Mouse (Mus musculus) left cerebral cortex, postnatal 14 days (tissue): ENCODE measurements at regions not wholly inside any gene's neighbourhood (a gene's known extent, or its start where the extent isn't known, plus 50 kb on each side); places are given as distances from the start of the nearest gene placed in this dataset.

Source experiments
- DNase-seq, 2 experiments: peaks; one replicate each; pipeline ENCODE4 v3.0.0; 2021 to 2022; ENCODE audit warnings: low spot score in 2 of 2, mixed read lengths in 1 of 2
- intact Hi-C: fragments of 180-260 bp; cut with DNase I; formaldehyde crosslinking; loops from one replicate; pipeline ENCODE4 v1.15.1; 2025

DNA sequence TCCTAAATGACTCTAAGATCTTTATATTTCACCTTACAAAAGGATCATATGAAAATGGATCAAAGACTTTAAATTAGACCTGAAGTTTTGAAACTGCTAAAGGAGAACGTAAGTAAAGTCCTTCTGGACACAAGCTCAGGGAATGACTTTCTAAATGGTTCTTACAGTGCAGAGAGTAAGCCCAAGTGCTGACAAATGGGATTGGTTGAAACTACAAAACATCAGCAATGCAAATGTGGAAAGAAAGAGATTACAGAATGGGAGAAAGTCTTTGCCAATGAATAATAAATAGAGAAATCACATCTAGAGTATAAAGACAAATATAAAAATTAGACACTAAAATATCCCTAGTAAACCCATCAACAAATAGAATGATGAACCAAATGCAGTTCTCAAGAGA, 263.9 kb downstream of the Atp10a start:
- intact Hi-C loops: loop anchor here (5.0 kb wide), 1 partner anchor 78 kb away; no protein-coding TSS in a partner anchor
- no peak for DNase-seq

DNA sequence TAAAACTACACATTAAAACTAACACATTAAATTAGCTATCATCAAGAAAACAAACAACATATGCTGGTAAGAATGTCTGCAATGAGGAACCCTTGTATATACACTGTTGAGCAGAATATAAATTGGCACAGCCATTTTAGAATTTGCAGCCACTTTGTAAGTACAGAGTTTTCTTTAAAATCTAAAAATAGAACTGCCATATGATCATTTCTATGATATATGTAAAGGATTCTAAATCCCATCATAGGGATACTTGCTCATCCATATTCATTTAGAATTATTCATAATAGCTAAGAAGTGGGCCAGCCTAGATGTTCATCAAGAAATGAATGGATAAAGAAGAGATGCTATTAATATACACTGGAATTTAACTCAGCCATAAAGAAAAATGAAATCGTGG, 264.3 kb downstream of the Atp10a start:
- intact Hi-C loops: loop anchor here (5.0 kb wide), 1 partner anchor 78 kb away; no protein-coding TSS in a partner anchor
- DNase-seq: peak in 1 of 2 experiments; percentile 31

- peak in 1 of 2 experiments; percentile 64 for DNase-seq
- intact Hi-C loops: loop anchor here (5.0 kb wide), 1 partner anchor 83 kb away; no protein-coding TSS in a partner anchor
Observed at GRCm38 (mm10) chr7:58924975-58925374, 269.0 kb downstream of the Atp10a start.

GRCm38 (mm10) chr7:58925406-58925805, 269.4 kb downstream of the Atp10a start:
- peak in 1 of 2 experiments; percentile 24 for DNase-seq
- intact Hi-C loops: no loop called here

DNA sequence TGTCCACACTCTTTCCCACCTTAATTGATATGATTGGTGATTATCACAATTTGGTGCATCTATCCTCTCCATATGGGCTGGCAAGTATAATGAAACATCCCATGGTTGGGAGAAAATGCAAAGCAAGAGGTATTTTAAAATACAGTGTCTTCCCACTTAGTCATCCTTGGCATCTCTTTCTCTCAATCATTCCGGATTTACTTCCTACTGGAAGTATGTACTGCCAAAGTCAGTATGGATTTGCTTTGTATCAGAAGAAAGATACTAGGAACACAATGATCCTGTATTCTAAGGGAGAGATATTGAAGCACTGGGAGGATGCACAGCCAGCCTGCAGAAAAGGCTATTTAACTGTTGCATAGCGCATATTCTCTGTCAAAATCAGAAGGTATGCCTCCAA, 271.1 kb upstream of the Ube3a start:
- intact Hi-C loops: no loop called here
- DNase-seq: peak in 1 of 2 experiments; percentile 4

- DNase-seq: peak; percentile 34 to 48
- intact Hi-C loops: no loop called here
Observed at GRCm38 (mm10) chr7:59007196-59007595, 221.4 kb upstream of the Ube3a start.

DNA sequence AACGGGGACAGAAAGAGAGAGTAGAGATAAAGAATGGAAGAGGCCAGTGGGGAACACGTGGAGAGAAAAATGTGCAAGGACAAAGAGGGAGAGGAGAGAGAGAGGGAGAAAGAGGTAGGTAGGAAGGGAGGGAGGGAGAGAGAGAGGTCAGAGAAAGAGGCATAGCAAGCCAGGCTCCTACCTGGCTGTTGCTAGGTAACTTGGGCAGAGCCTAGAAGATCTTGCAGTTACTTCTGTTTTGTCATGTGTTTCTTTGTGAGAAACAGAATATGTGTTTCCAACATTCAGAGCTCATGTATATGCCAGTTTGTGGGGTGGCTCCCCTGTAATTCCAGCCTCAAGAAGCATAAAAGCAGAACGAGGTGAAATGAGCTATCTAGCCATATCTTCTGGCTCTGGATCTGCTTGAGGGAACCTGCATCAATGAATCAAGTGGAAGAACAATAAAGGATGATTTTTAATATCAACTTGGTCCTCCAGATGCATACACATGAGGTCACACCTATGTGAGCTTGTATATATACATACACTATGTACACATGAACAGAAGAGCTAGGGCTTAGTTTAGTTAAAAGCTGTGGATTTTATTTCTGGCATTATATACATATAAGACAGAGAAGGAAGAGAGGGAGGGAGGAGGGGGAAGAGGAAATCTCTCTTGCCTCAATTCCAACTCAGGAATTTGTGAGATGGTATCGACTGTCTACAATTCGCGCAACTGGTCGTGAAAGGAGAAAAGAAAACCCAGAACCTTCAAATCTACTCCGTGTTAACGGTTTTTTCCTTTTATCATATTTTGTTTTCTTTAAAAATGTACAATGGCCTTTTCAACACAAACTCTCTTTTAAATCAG, 214.9 kb upstream of the Ube3a start:
- no peak for DNase-seq
- intact Hi-C loops: no loop called here

DNA sequence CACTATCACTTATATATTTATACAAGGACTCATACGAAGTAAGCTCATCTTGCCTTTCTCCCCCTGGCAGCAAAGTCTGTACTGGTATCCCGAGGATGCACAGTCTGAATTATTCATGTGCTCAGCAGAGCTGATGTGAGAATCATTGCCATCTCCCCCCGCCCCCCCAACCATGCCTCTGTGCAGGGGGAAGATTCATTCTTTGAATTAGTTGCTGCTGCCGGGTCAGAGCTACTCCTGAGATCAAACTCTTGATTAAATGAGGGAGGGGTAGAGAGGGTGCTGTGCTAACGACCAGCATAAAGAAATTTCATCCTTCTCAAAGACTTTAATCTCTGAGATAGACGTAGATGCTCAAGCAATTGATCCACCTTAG, 214.3 kb upstream of the Ube3a start:
- intact Hi-C loops: no loop called here
- no peak for DNase-seq

DNA sequence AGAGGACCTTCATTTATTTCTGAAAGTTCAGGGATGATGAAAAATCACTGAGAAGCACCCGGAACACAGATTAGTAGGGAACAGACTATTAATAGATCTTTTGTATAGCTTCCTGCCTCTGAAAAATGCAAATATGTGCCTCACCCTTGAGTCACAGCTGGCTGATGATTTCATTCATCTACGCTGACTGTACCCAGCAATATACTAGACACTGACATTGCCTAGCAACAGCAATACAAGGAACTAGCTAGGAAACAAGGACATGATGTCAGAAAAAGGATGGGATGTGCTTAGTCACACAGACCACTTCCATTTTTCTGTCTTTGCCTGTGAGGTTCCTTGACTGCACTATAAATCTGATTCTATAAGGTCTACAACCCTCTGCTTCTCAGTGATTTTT, 201.1 kb upstream of the Ube3a start:
- peak; percentile 12 to 53 for DNase-seq
- intact Hi-C loops: no loop called here
